Mouse (Mus musculus): ENCODE data around the gene Ceacam19. TPM values are rescaled to one million over a fixed set of nuclear protein-coding genes. Genes with fewer than 3 reads are reported as not detected.

The Ceacam19 gene
- polyA plus RNA-seq, 1 experiment from 2014 or later: not detected

DNA sequence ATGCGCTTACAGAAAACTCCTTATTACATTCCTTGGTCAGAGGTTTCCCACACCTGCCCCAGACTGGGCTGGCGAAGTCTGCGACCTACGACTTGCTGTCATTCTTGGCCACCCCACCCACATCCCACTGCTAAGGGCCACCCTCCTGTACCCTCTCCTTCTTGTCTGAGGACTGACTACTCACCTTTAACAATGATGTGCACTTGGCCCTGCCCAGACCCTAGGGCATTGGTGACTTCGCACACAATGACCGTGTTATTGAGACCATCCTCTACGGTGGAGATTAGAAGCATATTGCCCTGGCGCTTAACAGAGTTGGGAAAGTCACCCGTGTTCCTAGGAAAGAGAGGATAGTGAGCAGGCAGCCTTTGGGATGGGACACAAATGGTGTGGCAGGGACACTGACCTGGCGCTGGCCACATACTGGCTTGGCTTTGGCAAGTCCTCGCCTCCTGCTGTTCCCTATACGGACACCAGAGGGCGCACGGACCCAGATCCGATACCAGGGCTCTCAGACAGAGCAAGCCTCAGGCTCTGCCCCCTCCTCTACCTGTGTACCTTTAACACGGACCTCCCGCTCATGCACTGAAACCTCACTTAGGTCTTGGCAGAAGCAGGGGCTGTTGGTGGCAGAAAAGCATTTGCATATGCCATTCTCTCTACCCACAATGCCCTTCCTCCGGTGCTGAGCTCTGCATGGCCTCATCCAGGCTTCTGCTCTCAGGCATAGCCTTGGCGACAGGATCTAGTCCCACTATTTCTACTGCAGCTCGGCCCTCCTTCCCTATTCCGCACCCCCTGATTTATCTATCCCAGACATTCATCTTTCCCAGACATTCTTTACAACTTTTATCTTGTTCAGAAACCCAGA lies 22.9 kb upstream of the Ceacam19 start:
- Histone ChIP-seq H3K4me2 (ENCODE audit: low read depth, low read length) (no peak overlapping the region), H3K9me3 (ENCODE audit: low read length) (no peaks in the 10 kb centered on the region), H3K36me3 (replicated peaks; ENCODE audit: insufficient read depth, low read length) (peaks cover 23% of the 10 kb centered on the region), H3K27ac (ENCODE audit: low read depth) (no peak overlapping the region), H3K9ac (replicated peaks) (no peak overlapping the region), H3K4me1 (ENCODE audit: insufficient read depth) (no peaks in the 10 kb centered on the region), H3K4me3 (ENCODE audit: low read depth, low read length) (no peak overlapping the region), H3K27me3 (ENCODE audit: insufficient read depth, low read length) (no peaks in the 10 kb centered on the region)
- DNase-seq (peak; percentile 86), ATAC-seq (peak; percentile 56)
- TF ChIP-seq EP300 (IDR thresholded peaks at IDR 0.05; ENCODE audit: low read depth): no peak
- TF ChIP-seq CTCF (IDR thresholded peaks at IDR 0.05; ENCODE audit: low read depth): peak; percentile 93
- 46% methylated on average over 21 of the region's 21 CpGs for WGBS (ENCODE audit: insufficient replicate concordance)

- DNase-seq (peak; percentile 76), ATAC-seq (no peak)
- no peak overlapping the region for H3K4me3 ChIP-seq (ENCODE audit: low read depth, low read length)
- no peaks in the 10 kb centered on the region for H3K9me3 ChIP-seq (ENCODE audit: low read length)
- H3K27me3 ChIP-seq (ENCODE audit: insufficient read depth, low read length): no peaks in the 10 kb centered on the region
- no peaks in the 10 kb centered on the region for H3K36me3 ChIP-seq (replicated peaks; ENCODE audit: insufficient read depth, low read length)
- TF ChIP-seq EP300 (IDR thresholded peaks at IDR 0.05; ENCODE audit: low read depth) (no peak), CTCF (IDR thresholded peaks at IDR 0.05; ENCODE audit: low read depth) (peak; percentile 84)
- WGBS (ENCODE audit: insufficient replicate concordance): 35% methylated on average over 8 of the region's 8 CpGs
- H3K4me2 ChIP-seq (ENCODE audit: low read depth, low read length): no peak overlapping the region
- H3K9ac ChIP-seq (replicated peaks): no peak overlapping the region
- no peak overlapping the region for H3K27ac ChIP-seq (ENCODE audit: low read depth)
- H3K4me1 ChIP-seq (ENCODE audit: insufficient read depth): no peaks in the 10 kb centered on the region
Observed at GRCm38 (mm10) chr7:19889881-19890280, 2.1 kb upstream of the Ceacam19 start.

- peaks cover 11% of the 10 kb centered on the region for H3K4me1 ChIP-seq (ENCODE audit: insufficient read depth)
- no peak for TF ChIP-seq EP300 (IDR thresholded peaks at IDR 0.05; ENCODE audit: low read depth)
- TF ChIP-seq CTCF (IDR thresholded peaks at IDR 0.05; ENCODE audit: low read depth): peak; percentile 21
- H3K4me2 ChIP-seq (ENCODE audit: low read depth, low read length): no peak overlapping the region
- no peaks in the 10 kb centered on the region for H3K36me3 ChIP-seq (replicated peaks; ENCODE audit: insufficient read depth, low read length)
- 69% methylated on average over 8 of the region's 8 CpGs for WGBS (ENCODE audit: insufficient replicate concordance)
- H3K27me3 ChIP-seq (ENCODE audit: insufficient read depth, low read length): no peaks in the 10 kb centered on the region
- DNase-seq: no peak
- no peak overlapping the region for H3K27ac ChIP-seq (ENCODE audit: low read depth)
- no peak overlapping the region for H3K9ac ChIP-seq (replicated peaks)
- no peaks in the 10 kb centered on the region for H3K9me3 ChIP-seq (ENCODE audit: low read length)
- no peak for ATAC-seq
- H3K4me3 ChIP-seq (ENCODE audit: low read depth, low read length): no peak overlapping the region
Observed at GRCm38 (mm10) chr7:19880754-19881153, 7.0 kb downstream of the Ceacam19 start.

GRCm38 (mm10) chr7:19876781-19877425 lies 10.9 kb downstream of the Ceacam19 start:
- ATAC-seq: peak; percentile 75
- TF ChIP-seq CTCF (IDR thresholded peaks at IDR 0.05; ENCODE audit: low read depth): no peak
- TF ChIP-seq EP300 (IDR thresholded peaks at IDR 0.05; ENCODE audit: low read depth): no peak; the same call in 1 of the 2 replicates
- H3K4me2 ChIP-seq (ENCODE audit: low read depth, low read length): 0 out of 2 replicates have a peak overlapping the region, but pooled peaks have one; percentile 11
- 0 out of 2 replicates have a peak overlapping the region, but pooled peaks have one; percentile 21 for H3K9ac ChIP-seq (replicated peaks)
- H3K27ac ChIP-seq (ENCODE audit: low read depth): peak overlapping the region; percentile 29; the same call in 1 of the 2 replicates
- H3K4me1 ChIP-seq (ENCODE audit: insufficient read depth): peaks cover 12% of the 10 kb centered on the region
- H3K4me3 ChIP-seq (ENCODE audit: low read depth, low read length): no peak overlapping the region
- H3K36me3 ChIP-seq (replicated peaks; ENCODE audit: insufficient read depth, low read length): no peaks in the 10 kb centered on the region
- H3K27me3 ChIP-seq (ENCODE audit: insufficient read depth, low read length): no peaks in the 10 kb centered on the region
- no peaks in the 10 kb centered on the region for H3K9me3 ChIP-seq (ENCODE audit: low read length)
- peak; percentile 52 for DNase-seq
- WGBS (ENCODE audit: insufficient replicate concordance): 34% methylated on average over 14 of the region's 14 CpGs

DNA sequence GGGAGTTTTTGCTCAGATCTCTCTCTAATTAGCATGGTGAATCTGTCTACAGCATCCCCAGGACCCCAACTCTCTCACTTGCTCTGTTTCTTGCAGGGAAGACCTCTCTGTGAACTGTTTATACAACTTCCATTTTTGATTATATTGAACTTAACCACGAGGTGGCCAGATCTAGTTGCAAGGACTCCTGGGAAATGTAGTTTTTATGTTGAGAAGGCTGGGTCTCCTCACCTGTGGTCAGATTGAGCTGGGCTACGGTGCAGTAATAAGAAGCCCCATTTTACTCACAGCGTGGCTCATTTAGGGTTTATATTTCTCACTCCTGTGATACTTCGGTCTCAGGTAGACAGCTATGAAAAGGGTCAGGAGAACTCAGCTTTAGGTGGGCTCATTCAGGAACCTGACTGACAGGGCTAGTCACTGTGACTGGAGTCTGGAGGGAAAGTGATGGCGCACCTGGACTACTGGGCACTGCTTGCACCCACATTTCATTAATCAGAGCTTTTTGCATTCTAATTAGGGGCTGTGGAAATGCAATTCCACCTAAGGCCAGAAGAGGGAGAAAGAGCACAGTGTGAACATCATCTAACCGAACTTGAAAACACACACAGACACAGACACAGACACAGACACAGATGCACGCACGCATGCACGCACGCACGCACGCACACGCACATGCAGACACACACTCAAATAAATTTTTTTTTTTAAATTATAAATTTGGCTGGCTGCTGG lies 11.7 kb downstream of the Ceacam19 start:
- H3K27ac ChIP-seq (ENCODE audit: low read depth): no peak overlapping the region; the same call in 1 of the 2 replicates
- no peak overlapping the region for H3K4me2 ChIP-seq (ENCODE audit: low read depth, low read length)
- no peak overlapping the region for H3K4me3 ChIP-seq (ENCODE audit: low read depth, low read length)
- peak; percentile 58 for ATAC-seq
- H3K4me1 ChIP-seq (ENCODE audit: insufficient read depth): peaks cover 19% of the 10 kb centered on the region
- H3K36me3 ChIP-seq (replicated peaks; ENCODE audit: insufficient read depth, low read length): no peaks in the 10 kb centered on the region
- H3K9me3 ChIP-seq (ENCODE audit: low read length): no peaks in the 10 kb centered on the region
- no peak overlapping the region for H3K9ac ChIP-seq (replicated peaks)
- 30% methylated on average over 13 of the region's 13 CpGs for WGBS (ENCODE audit: insufficient replicate concordance)
- DNase-seq: no peak
- H3K27me3 ChIP-seq (ENCODE audit: insufficient read depth, low read length): no peaks in the 10 kb centered on the region
- TF ChIP-seq EP300 (IDR thresholded peaks at IDR 0.05; ENCODE audit: low read depth) (no peak), CTCF (IDR thresholded peaks at IDR 0.05; ENCODE audit: low read depth) (peak; percentile 81)

All from liver, postnatal 0 days (tissue).